Mouse (Mus musculus) embryonic fibroblast, embryonic 13.5 days (primary cell): ENCODE data around the gene Siah1a.

Experiments
- CTCF ChIP-seq: IDR thresholded peaks from 2 replicates; pipeline ENCODE4 v1.5.1; 2011; ENCODE audit warnings: mild to moderate bottlenecking, control low read depth, low read length, moderate library complexity, borderline replicate concordance; ENCODE audit not compliant: insufficient read depth
- POLR2A ChIP-seq: IDR thresholded peaks from 2 replicates; pipeline ENCODE4 v1.6.1; 2011; ENCODE audit warnings: low read depth, mild to moderate bottlenecking, control low read depth, low read length, moderate library complexity

DNA sequence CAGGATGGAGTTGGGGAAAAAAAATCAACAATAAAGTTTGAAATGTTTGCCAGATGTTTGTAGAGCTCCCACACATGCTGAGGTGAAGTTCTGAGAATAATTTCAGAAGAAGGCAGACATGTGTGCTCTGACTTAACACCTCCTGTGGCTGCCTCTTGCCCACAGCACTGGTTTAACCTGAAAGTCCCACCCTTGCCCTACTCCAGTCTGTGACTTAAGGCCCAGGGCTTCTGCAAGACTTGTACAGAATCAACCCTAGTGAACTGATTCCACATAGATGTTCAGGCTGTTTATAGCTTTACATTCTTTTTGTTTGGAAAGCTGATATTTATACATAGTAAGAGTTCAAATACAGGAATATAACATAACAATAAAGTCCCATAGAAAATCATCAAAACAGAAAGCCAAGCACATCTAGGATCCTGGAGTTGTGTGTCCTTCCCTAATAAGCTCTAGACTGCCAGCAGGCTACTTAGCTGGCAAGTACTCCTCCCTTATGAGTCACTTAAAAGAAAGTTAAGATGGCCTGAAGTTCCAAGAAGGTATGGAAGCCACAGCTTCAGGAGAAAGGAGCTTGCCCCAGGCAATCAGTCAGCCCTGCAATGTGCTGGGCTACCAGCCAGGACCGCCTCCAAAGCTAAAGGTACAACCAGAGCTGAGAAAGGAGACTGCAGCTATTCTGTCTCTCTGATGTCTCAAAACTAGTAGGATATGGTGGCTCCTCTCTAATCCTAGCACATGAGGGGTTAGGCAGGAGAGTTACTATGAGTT is 24.4 kb upstream of the Siah1a start:
- no peak for TF ChIP-seq CTCF
- TF ChIP-seq POLR2A: no peak
